Mouse (Mus musculus) cerebellum, adult 2 months (tissue): ENCODE measurements around the gene Ndufb6.

Experiments
- CTCF ChIP-seq: fragments of 200-500 bp; IDR thresholded peaks from 2 replicates; pipeline ENCODE4 v1.5.1; 2011; ENCODE audit warnings: low read depth, mild to moderate bottlenecking, control low read depth, low read length, moderate library complexity, borderline replicate concordance; ENCODE audit not compliant: insufficient read depth
- POLR2A ChIP-seq: fragments of 200-500 bp; IDR thresholded peaks from 2 replicates; pipeline ENCODE4 v1.6.1; 2011; ENCODE audit warnings: low read length, control low read depth, borderline replicate concordance; ENCODE audit not compliant: insufficient read depth

- TF ChIP-seq CTCF = no peak
- no peak for TF ChIP-seq POLR2A
Measured at GRCm38 (mm10) chr4:40324620-40325019, 45.4 kb upstream of the Ndufb6 start.
